Mouse (Mus musculus) neural tube, embryonic 13.5 days (tissue): ENCODE measurements around the gene Zfp30. TPM values are rescaled to one million over a fixed set of nuclear protein-coding genes. Genes with fewer than 3 reads are reported as not detected.

Source experiments
- ATAC-seq: fragments of 200-750 bp; cut with Nextera tagmentation; 2 replicates; pipeline ENCODE4 v1.8.0; 2017; ENCODE audit warnings: low read depth, mild to moderate bottlenecking, moderate TSS enrichment, moderate library complexity
- H3K27ac ChIP-seq: fragments of 300-500 bp; sonication (generic); replicated peaks from 2 replicates; pipeline ENCODE4 v1.5.1; 2015; ENCODE audit warnings: moderate library complexity, mild to moderate bottlenecking, inconsistent platforms
- H3K27me3 ChIP-seq: fragments of 300-500 bp; sonication (generic); 2 replicates; pipeline ENCODE4 v1.6.1; 2015; ENCODE audit warnings: mild to moderate bottlenecking, inconsistent platforms
- H3K36me3 ChIP-seq: fragments of 300-500 bp; sonication (generic); 2 replicates; pipeline ENCODE4 v1.6.1; 2015; ENCODE audit warnings: mild to moderate bottlenecking, inconsistent platforms
- H3K4me1 ChIP-seq: fragments of 300-500 bp; sonication (generic); replicated peaks from 2 replicates; pipeline ENCODE4 v1.6.1; 2015; ENCODE audit warnings: inconsistent platforms
- H3K4me2 ChIP-seq: fragments of 300-500 bp; sonication (generic); 2 replicates; pipeline ENCODE4 v1.6.1; 2015; ENCODE audit warnings: inconsistent platforms, mild to moderate bottlenecking, moderate library complexity
- H3K4me3 ChIP-seq: fragments of 300-500 bp; sonication (generic); 2 replicates; pipeline ENCODE4 v1.5.1; 2015; ENCODE audit warnings: mild to moderate bottlenecking, inconsistent platforms
- H3K9ac ChIP-seq: fragments of 300-500 bp; sonication (generic); 2 replicates; pipeline ENCODE4 v1.6.1; 2015; ENCODE audit warnings: moderate library complexity, mild to moderate bottlenecking, inconsistent platforms
- H3K9me3 ChIP-seq: fragments of 300-500 bp; sonication (generic); 2 replicates; pipeline ENCODE4 v1.6.1; 2016; ENCODE audit warnings: inconsistent platforms
- WGBS: fragments of 180-500 bp; shearing (Covaris S2); methylation state at CpG from one replicate; pipeline ENCODE4 v1.1.7; 2015; 5-methylcytosine and 5-hydroxymethylcytosine counted together
- microRNA counts: library from miRNA; unstranded; fragments of <30 nt; microRNA quantifications from one replicate; lab custom pipeline; 2016
- microRNA-seq: library from miRNA; unstranded; fragments of <30 nt; microRNA quantifications from one replicate; pipeline ENCODE4, GENCODE M21; 2016
- polyA plus RNA-seq: library from polyadenylated mRNA; unstranded; fragments of >200 nt; fragmentation: Nextera tagmentation; extraction: Ambion mirVana; gene quantifications from 2 replicates; pipeline ENCODE4 v1.2.1, GENCODE M21; 2015

The Zfp30 gene
- polyA plus RNA-seq, 1 experiment from 2014 or later: 11.9 TPM

DNA sequence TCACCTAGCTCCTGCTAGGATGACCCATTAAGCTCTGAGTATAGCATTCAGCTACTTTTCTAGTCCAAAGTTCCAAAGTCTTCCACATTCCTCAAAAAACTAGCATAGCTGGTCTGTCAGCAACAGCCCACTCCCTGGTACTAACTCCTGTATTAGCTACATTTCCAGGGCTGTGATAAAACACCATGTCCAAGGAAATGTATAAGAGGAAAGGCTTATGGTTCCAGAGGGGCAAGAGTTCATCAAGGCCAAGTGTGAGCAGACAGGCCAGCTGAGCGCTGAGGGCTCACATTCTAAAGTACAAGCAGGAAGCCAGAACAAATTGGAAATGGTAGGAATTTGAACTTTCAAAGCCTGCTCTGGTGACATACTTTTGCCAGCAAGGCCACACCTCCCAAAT lies 58.3 kb downstream of the Zfp30 start:
- WGBS: 97% methylated on average over 1 of the region's 1 CpGs
- ATAC-seq: no peak
- H3K9me3 ChIP-seq: no peaks in the 10 kb centered on the region
- H3K9ac ChIP-seq: no peak overlapping the region
- H3K27ac ChIP-seq: no peak overlapping the region
- no peaks in the 10 kb centered on the region for H3K27me3 ChIP-seq
- H3K36me3 ChIP-seq: peaks cover 51% of the 10 kb centered on the region
- H3K4me3 ChIP-seq: no peak overlapping the region
- H3K4me1 ChIP-seq: no peaks in the 10 kb centered on the region
- no peak overlapping the region for H3K4me2 ChIP-seq

MicroRNAs within 50 kb of the gene (microRNA counts, 519-probe panel; counts per million panel counts)
- microRNA mmu-miR-1964 (lab: Ali Mortazavi, UCI): not detected

Small RNAs within 50 kb of the gene (microRNA-seq; reads per million reads assigned to microRNA genes)
- 1.3 reads per million for gene Mir1964

Other genes starting within 250 kb of the Zfp30 start
- gene Catsperg2, start 57.0 kb upstream of the Zfp30 start, polyA plus RNA-seq: 0.22 and 0.37 TPM in 2 replicates
- 13.3 and 17.7 TPM in 2 replicates for gene Zfp84, start 15.4 kb upstream of the Zfp30 start, polyA plus RNA-seq
- gene Zfp790, start 32.1 kb downstream of the Zfp30 start, polyA plus RNA-seq: 26.8 and 27.6 TPM in 2 replicates
- 12.9 and 14.2 TPM in 2 replicates for gene Zfp940, start 69.7 kb downstream of the Zfp30 start, polyA plus RNA-seq
- gene Zfp420, start 76.0 kb downstream of the Zfp30 start, polyA plus RNA-seq: 18.3 and 19.0 TPM in 2 replicates
- gene Zfp27, start 122.6 kb downstream of the Zfp30 start, polyA plus RNA-seq: 17.1 and 17.6 TPM in 2 replicates
- 6.3 and 6.7 TPM in 2 replicates for gene Zfp383, start 124.2 kb downstream of the Zfp30 start, polyA plus RNA-seq
- gene Zfp74, start 170.1 kb downstream of the Zfp30 start, polyA plus RNA-seq: 13.6 and 15.0 TPM in 2 replicates
- gene Zfp568, start 200.0 kb downstream of the Zfp30 start, polyA plus RNA-seq: 5.5 and 6.5 TPM in 2 replicates